Comparison of ENCODE assay signal across 7 mouse cellular contexts in the genomic region with DNA sequence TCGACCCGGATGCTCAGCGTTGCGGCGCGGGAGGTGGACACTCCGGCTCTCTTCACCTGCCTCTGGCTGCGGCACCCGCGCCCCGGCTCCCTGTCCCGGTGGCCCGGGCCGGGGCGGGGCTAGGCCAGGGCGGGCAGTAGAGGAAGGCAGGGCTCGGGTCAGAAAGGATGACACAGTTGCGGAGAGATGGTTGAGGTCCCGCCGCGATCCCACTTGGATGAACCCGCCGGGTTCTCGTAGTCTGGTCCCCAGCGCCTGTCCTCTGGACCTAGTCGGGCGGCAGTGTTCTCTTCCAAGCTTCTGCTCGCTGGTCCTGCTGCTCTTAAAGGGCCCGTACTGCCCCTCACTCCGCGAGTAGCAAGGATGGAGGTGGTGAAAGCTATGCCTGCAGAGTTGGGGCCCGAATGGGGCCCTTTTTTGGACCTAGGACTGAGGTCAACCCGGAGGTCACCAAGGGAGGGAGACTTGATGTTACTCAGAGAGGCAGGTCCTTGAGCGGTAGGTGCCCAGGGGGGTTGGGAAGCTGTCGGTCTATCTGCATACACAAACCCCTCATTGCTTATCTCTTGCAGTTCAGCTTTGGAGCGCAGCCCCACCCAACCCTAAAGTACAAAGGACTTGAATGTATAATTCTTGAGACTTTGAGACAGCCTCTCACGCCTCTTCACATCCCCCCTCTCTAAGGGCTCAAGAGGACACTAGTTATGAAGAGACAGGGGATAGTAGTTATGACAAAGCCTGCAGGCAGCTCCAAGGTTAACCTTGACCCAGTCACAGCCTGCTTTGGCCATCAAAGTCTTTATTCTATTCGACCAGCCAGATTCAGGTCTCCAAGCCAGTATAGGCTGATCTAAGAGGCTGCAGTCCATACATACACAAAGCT. TPM values are rescaled to one million over a fixed set of nuclear protein-coding genes. Genes with fewer than 3 reads are reported as not detected.
DNase-seq lines count a peak whose midpoint lies in the region; ATAC-seq and TF ChIP-seq lines count a peak whose summit lies in the region.

A gene (minus strand): TSS at position 540 of the 883 bp plus-strand sequence.

- peak within 1 kb of the TSS; percentile 95 for H3K27ac ChIP-seq in MEL (ENCODE audit: control insufficient read depth, low read depth, low read length)
- no peak within 1 kb of the TSS for H3K27ac ChIP-seq in embryonic facial prominence, embryonic 11.5 days (replicated peaks; ENCODE audit: low read depth, low read length)
- H3K27ac ChIP-seq in midbrain, embryonic 13.5 days, result peak within 1 kb of the TSS; percentile 89
- no peak within 1 kb of the TSS for H3K27ac ChIP-seq in stomach, embryonic 15.5 days

- H3K79me2 ChIP-seq in MEL (ENCODE audit: control insufficient read depth, insufficient read depth, low read length, poor library complexity), result peaks cover 8% of the 10 kb centered on the region; the same call in 1 of the 2 replicates

- peak within 1 kb of the TSS; percentile 64 for H3K9ac ChIP-seq in MEL (ENCODE audit: control insufficient read depth, low read depth, low read length, poor library complexity, severe bottlenecking)
- H3K9ac ChIP-seq in embryonic facial prominence, embryonic 11.5 days (replicated peaks; ENCODE audit: low read length), result peak within 1 kb of the TSS; percentile 70
- peak within 1 kb of the TSS; percentile 96 for H3K9ac ChIP-seq in midbrain, embryonic 13.5 days (replicated peaks)
- peak within 1 kb of the TSS; percentile 42 for H3K9ac ChIP-seq in stomach, embryonic 15.5 days

- H3K4me3 ChIP-seq in MEL (ENCODE audit: control insufficient read depth in 1 of 2, insufficient read depth in 1 of 2, low read depth in 2 of 2, low read length in 2 of 2), result peak within 1 kb of the TSS; percentile 70
- H3K4me3 ChIP-seq in embryonic facial prominence, embryonic 11.5 days (ENCODE audit: low read depth, low read length), result peak within 1 kb of the TSS; percentile 58
- peak within 1 kb of the TSS; percentile 88 for H3K4me3 ChIP-seq in midbrain, embryonic 13.5 days (replicated peaks)
- peak within 1 kb of the TSS; percentile 66 for H3K4me3 ChIP-seq in stomach, embryonic 15.5 days (replicated peaks)

- peak; percentile 77 for ATAC-seq in embryonic facial prominence, embryonic 11.5 days (replicated peaks; ENCODE audit: insufficient number of reproducible peaks, low FRiP score, low TSS enrichment, low read depth)
- ATAC-seq in midbrain, embryonic 13.5 days, result peak; percentile 79
- peak; percentile 78 for ATAC-seq in stomach, embryonic 15.5 days (ENCODE audit: insufficient read depth, low FRiP score, low read depth)

- WGBS in embryonic facial prominence, embryonic 11.5 days, result 1% methylated on average over 38 of the region's 38 CpGs
- under 1% methylated on average over 38 of the region's 38 CpGs for WGBS in midbrain, embryonic 13.5 days
- under 1% methylated on average over 38 of the region's 38 CpGs for WGBS in stomach, embryonic 15.5 days

- DNase-seq in MEL (ENCODE audit: low read depth, low spot score), result peak; percentile 92
- peak; percentile 62 for DNase-seq in adrenal gland, postnatal 14 days
- DNase-seq in embryonic facial prominence, embryonic 11.5 days (ENCODE audit: low spot score), result peak; percentile 59
- DNase-seq in heart, postnatal 36 days, result peak; percentile 22 to 24
- DNase-seq in left cerebral cortex, postnatal 14 days (ENCODE audit: low spot score in 2 of 2), result peak in 1 of 2 experiments; percentile 47

- intact Hi-C loops in heart, postnatal 36 days (cut with DNase I), result no loop called here
- intact Hi-C loops in left cerebral cortex, postnatal 14 days (cut with DNase I), result no loop called here

- TF ChIP-seq POLR2A in MEL (IDR thresholded peaks at IDR 0.05; ENCODE audit: control insufficient read depth in 1 of 2, insufficient read depth in 1 of 2, low read depth in 1 of 2, low read length in 2 of 2, poor library complexity in 1 of 2), result peak; percentile 51 to 59; a peak in 2 of 4 replicates

- peak; percentile 84 to 88 for TF ChIP-seq EP300 in MEL (IDR thresholded peaks at IDR 0.05; ENCODE audit: low read depth in 1 of 2, low read length in 2 of 2)

- H3K9me3 ChIP-seq in MEL (replicated peaks; ENCODE audit: insufficient read depth, low read length), result no peaks in the 10 kb centered on the region
- no peaks in the 10 kb centered on the region for H3K9me3 ChIP-seq in embryonic facial prominence, embryonic 11.5 days (replicated peaks; ENCODE audit: control insufficient read depth, low read length)
- no peaks in the 10 kb centered on the region for H3K9me3 ChIP-seq in midbrain, embryonic 13.5 days
- no peaks in the 10 kb centered on the region for H3K9me3 ChIP-seq in stomach, embryonic 15.5 days

- H3K27me3 ChIP-seq in MEL (ENCODE audit: control insufficient read depth in 1 of 2, insufficient read depth in 2 of 2, low read length in 2 of 2), result no peaks in the 10 kb centered on the region
- H3K27me3 ChIP-seq in embryonic facial prominence, embryonic 11.5 days (ENCODE audit: control insufficient read depth, insufficient read depth, low read length), result peaks cover 7% of the 10 kb centered on the region
- H3K27me3 ChIP-seq in midbrain, embryonic 13.5 days, result no peaks in the 10 kb centered on the region
- H3K27me3 ChIP-seq in stomach, embryonic 15.5 days (replicated peaks), result 0 out of 2 replicates have a peak, but pooled peaks cover 10% of the 10 kb centered on the region

- TF ChIP-seq CTCF in MEL (IDR thresholded peaks at IDR 0.05 in 2 of 3, conservative IDR thresholded peaks at IDR 0.05 in 1 of 3; ENCODE audit: control insufficient read depth in 1 of 3, insufficient read depth in 1 of 3, low read depth in 2 of 3, low read length in 3 of 3, poor library complexity in 1 of 3, severe bottlenecking in 1 of 3), result no peak

- H3K36me3 ChIP-seq in MEL (ENCODE audit: control insufficient read depth in 1 of 2, insufficient read depth in 2 of 2, low read length in 2 of 2), result peaks cover 4 to 11% of the 10 kb centered on the region in 2 experiments
- no peaks in the 10 kb centered on the region for H3K36me3 ChIP-seq in embryonic facial prominence, embryonic 11.5 days (replicated peaks; ENCODE audit: control insufficient read depth, insufficient read depth, low read depth, low read length)
- H3K36me3 ChIP-seq in midbrain, embryonic 13.5 days, result peaks cover 33% of the 10 kb centered on the region
- H3K36me3 ChIP-seq in stomach, embryonic 15.5 days, result peaks cover 15% of the 10 kb centered on the region; the same call in 1 of the 2 replicates

- peaks cover 8 to 22% of the 10 kb centered on the region in 2 experiments for H3K4me1 ChIP-seq in MEL (ENCODE audit: control insufficient read depth in 1 of 2, insufficient read depth in 2 of 2, low read length in 2 of 2)
- no peaks in the 10 kb centered on the region; the same call in 1 of the 2 replicates for H3K4me1 ChIP-seq in embryonic facial prominence, embryonic 11.5 days (ENCODE audit: control insufficient read depth, insufficient read depth, low read length)
- H3K4me1 ChIP-seq in midbrain, embryonic 13.5 days (replicated peaks), result peaks cover 30% of the 10 kb centered on the region
- H3K4me1 ChIP-seq in stomach, embryonic 15.5 days, result peaks cover 26% of the 10 kb centered on the region

- peak within 1 kb of the TSS; percentile 97 for H3K4me2 ChIP-seq in embryonic facial prominence, embryonic 11.5 days (ENCODE audit: low read depth, low read length)
- H3K4me2 ChIP-seq in midbrain, embryonic 13.5 days (replicated peaks), result peak within 1 kb of the TSS; percentile 94
- peak within 1 kb of the TSS; percentile 98 for H3K4me2 ChIP-seq in stomach, embryonic 15.5 days

- TF ChIP-seq RAD21 in MEL (IDR thresholded peaks at IDR 0.05; ENCODE audit: low read depth, low read length), result no peak

TF ChIP-seq in MEL, 35 proteins besides CTCF, POLR2A, EP300 and RAD21 (continues in another document):
- TF ChIP-seq ELF1 (IDR thresholded peaks at IDR 0.05; ENCODE audit: low read depth, low read length), result no peak
- TF ChIP-seq TBP (IDR thresholded peaks at IDR 0.05; ENCODE audit: low read depth, low read length), result peak; percentile 56; the same call in 1 of the 2 replicates
- TF ChIP-seq RCOR1 (IDR thresholded peaks at IDR 0.05; ENCODE audit: low read depth, low read length), result peak; percentile 45; the same call in 1 of the 2 replicates
- TF ChIP-seq TCF12 (IDR thresholded peaks at IDR 0.05; ENCODE audit: low read depth, low read length), result peak; percentile 93
- no peak; the same call in 1 of the 2 replicates for TF ChIP-seq KAT2A (conservative IDR thresholded peaks at IDR 0.05; ENCODE audit: low read depth, low read length)
- TF ChIP-seq MYB (IDR thresholded peaks at IDR 0.05; ENCODE audit: low read depth, low read length), result no peak
- no peak for TF ChIP-seq USF2 (IDR thresholded peaks at IDR 0.05; ENCODE audit: borderline replicate concordance in 1 of 2, insufficient read depth in 1 of 2, low read depth in 1 of 2, low read length in 2 of 2)
- TF ChIP-seq MYC (IDR thresholded peaks at IDR 0.05; ENCODE audit: low read depth, low read length), result no peak
- TF ChIP-seq JUND (IDR thresholded peaks at IDR 0.05; ENCODE audit: low read depth, low read length), result no peak
- no peak for TF ChIP-seq POLR2AphosphoS5 (IDR thresholded peaks at IDR 0.05; ENCODE audit: borderline replicate concordance, low read depth, low read length)
- peak; percentile 54; the same call in 1 of the 2 replicates for TF ChIP-seq CHD2 (IDR thresholded peaks at IDR 0.05; ENCODE audit: low read length)
- no peak; the same call in 1 of the 2 replicates for TF ChIP-seq BHLHE40 (IDR thresholded peaks at IDR 0.05; ENCODE audit: borderline replicate concordance, low read depth, low read length)
- peak; percentile 94 for TF ChIP-seq GATA1 (IDR thresholded peaks at IDR 0.05; ENCODE audit: low read depth, low read length)
- peak; percentile 77 for TF ChIP-seq ETS1 (IDR thresholded peaks at IDR 0.05; ENCODE audit: low read depth, low read length)
- peak; percentile 29; the same call in 1 of the 2 replicates for TF ChIP-seq NELFE (IDR thresholded peaks at IDR 0.05; ENCODE audit: low read depth, low read length)
- TF ChIP-seq MAZ (IDR thresholded peaks at IDR 0.05; ENCODE audit: low read depth, low read length), result peak; percentile 71
- peak; percentile 90 for TF ChIP-seq TAL1 (IDR thresholded peaks at IDR 0.05; ENCODE audit: low read length)
- no peak for TF ChIP-seq UBTF (IDR thresholded peaks at IDR 0.05; ENCODE audit: borderline replicate concordance, insufficient read depth, low read depth, low read length)

RNA-seq across cellular contexts. Expression of the gene that starts here (rescaled TPM):
- total RNA-seq in MEL (2012; rRNA removed), result 2.5 and 4.1 TPM in 2 replicates
- 10 to 100 TPM in 1 of 2 experiments, not detected in 1; 17.1 TPM for polyA plus RNA-seq in MEL (2012; ENCODE audit: insufficient read depth in 1 of 2, insufficient read length in 2 of 2, low read depth in 1 of 2, low replicate concordance in 2 of 2, missing spikeins in 1 of 2)
- total RNA-seq in adrenal gland, postnatal 14 days (2021), result 19.0 and 28.8 TPM in 2 replicates
- polyA plus RNA-seq in embryonic facial prominence, embryonic 11.5 days (2014; fragmentation: Nextera tagmentation; extraction: Ambion mirVana), result 1.6 and 2.0 TPM in 2 replicates
- under 1 TPM; 0.69 to 0.79 TPM for total RNA-seq in heart, postnatal 36 days (2021)
- total RNA-seq in left cerebral cortex, postnatal 14 days (2021), result 10 to 100 TPM; 62.2 to 67.9 TPM
- polyA plus RNA-seq in midbrain, embryonic 13.5 days (2015; fragmentation: Nextera tagmentation; extraction: Ambion mirVana), result 17.3 and 18.1 TPM in 2 replicates
- polyA plus RNA-seq in stomach, embryonic 15.5 days (2015; fragmentation: Nextera tagmentation; extraction: Ambion mirVana), result 4.6 and 5.1 TPM in 2 replicates

Comparison
In these comparisons a context has a peak if more than half of its experiments do, and no peak if none do; other contexts are left out.
1. Peak in DNase-seq in heart, postnatal 36 days; RNA of the gene not detected or under 1 TPM.
2. H3K27ac ChIP-seq: peak in MEL (single experiment) and midbrain, embryonic 13.5 days (single experiment); none in embryonic facial prominence, embryonic 11.5 days (single experiment) and stomach, embryonic 15.5 days (single experiment).
3. H3K9ac ChIP-seq: peak in every context shown above with its lines; median percentile 96 in midbrain, embryonic 13.5 days; 70 in embryonic facial prominence, embryonic 11.5 days; 64 in MEL; 42 in stomach, embryonic 15.5 days.
4. Peak in every context shown above with its lines, with median percentiles within 50 percentile points of each other: H3K4me3 ChIP-seq, ATAC-seq and H3K4me2 ChIP-seq.